Mouse (Mus musculus): ENCODE measurements around the gene Camp.
"Not testable (repeated sequence)": the region's sequence is repeated elsewhere in the genome, so short reads cannot be mapped to it uniquely, and the experiment has no call there.

The Camp gene

GRCm38 (mm10) chr9:109855947-109856346 lies 6.5 kb upstream of the Camp start:
- in situ Hi-C loops (cut with MboI, MseI) = loop anchor here (10.0 kb wide), 1 partner anchor 1011 kb away; no protein-coding TSS in a partner anchor

- in situ Hi-C loops (cut with MboI, MseI) = loop anchor here (10.0 kb wide), 1 partner anchor 1010 kb away; no protein-coding TSS in a partner anchor
These were observed 4.9 kb upstream of the Camp start for GRCm38 (mm10) chr9:109854341-109854740.

- in situ Hi-C loops (cut with MboI, MseI) = loop anchor here (10.0 kb wide), 1 partner anchor 1005 kb away; no protein-coding TSS in a partner anchor
These were observed 682 bp upstream of the Camp start for GRCm38 (mm10) chr9:109850099-109850498.

- in situ Hi-C loops (cut with MboI, MseI) = no loop called here
These were observed 16.4 kb downstream of the Camp start for GRCm38 (mm10) chr9:109833088-109833412.

- in situ Hi-C loops (cut with MboI, MseI) = no loop called here
These were observed 16.9 kb downstream of the Camp start, which contains the start of gene Nme6 for GRCm38 (mm10) chr9:109832391-109833087. Gene Nme6 (plus strand): TSS chr9:109832749.

GRCm38 (mm10) chr9:109826181-109826580 lies 23.2 kb downstream of the Camp start:
- in situ Hi-C loops (cut with MboI, MseI) = no loop called here

GRCm38 (mm10) chr9:109825739-109826138 lies 23.7 kb downstream of the Camp start:
- in situ Hi-C loops (cut with MboI, MseI) = no loop called here

GRCm38 (mm10) chr9:109816341-109816740 lies 33.1 kb downstream of the Camp start:
- in situ Hi-C loops (cut with MboI, MseI) = no loop called here

GRCm38 (mm10) chr9:109813424-109813823 lies 36.0 kb downstream of the Camp start:
- in situ Hi-C loops (cut with MboI, MseI) = no loop called here

- in situ Hi-C loops (cut with MboI, MseI) = no loop called here
These were observed 37.4 kb downstream of the Camp start, which contains the start of gene Spink8 for GRCm38 (mm10) chr9:109811980-109812379. Gene Spink8 (plus strand): TSS chr9:109812280.

- in situ Hi-C loops (cut with MboI, MseI) = no loop called here
These were observed 41.5 kb downstream of the Camp start for GRCm38 (mm10) chr9:109807898-109808297.

- in situ Hi-C loops (cut with MboI, MseI) = no loop called here
These were observed 42.6 kb downstream of the Camp start for GRCm38 (mm10) chr9:109806695-109807293.

- in situ Hi-C loops (cut with MboI, MseI) = no loop called here
These were observed 43.2 kb downstream of the Camp start for GRCm38 (mm10) chr9:109806260-109806659.

GRCm38 (mm10) chr9:109805596-109805995 lies 43.8 kb downstream of the Camp start:
- in situ Hi-C loops (cut with MboI, MseI) = not testable (repeated sequence)

GRCm38 (mm10) chr9:109798051-109798450 lies 51.4 kb downstream of the Camp start:
- in situ Hi-C loops (cut with MboI, MseI) = no loop called here

All from regulatory T cell (primary cell).